Mouse (Mus musculus) urinary bladder, postnatal 25 days (tissue): ENCODE measurements at regions not wholly inside any gene's neighbourhood (a gene's known extent, or its start where the extent isn't known, plus 50 kb on each side); places are given as distances from the start of the nearest gene placed in this dataset.
A peak's percentile ranks its signal among the peaks of the same experiment; 100 is the strongest.

ENCODE experiments used
- DNase-seq: peaks from one replicate; pipeline ENCODE4 v3.0.0; 2022; ENCODE audit warnings: low spot score

DNA sequence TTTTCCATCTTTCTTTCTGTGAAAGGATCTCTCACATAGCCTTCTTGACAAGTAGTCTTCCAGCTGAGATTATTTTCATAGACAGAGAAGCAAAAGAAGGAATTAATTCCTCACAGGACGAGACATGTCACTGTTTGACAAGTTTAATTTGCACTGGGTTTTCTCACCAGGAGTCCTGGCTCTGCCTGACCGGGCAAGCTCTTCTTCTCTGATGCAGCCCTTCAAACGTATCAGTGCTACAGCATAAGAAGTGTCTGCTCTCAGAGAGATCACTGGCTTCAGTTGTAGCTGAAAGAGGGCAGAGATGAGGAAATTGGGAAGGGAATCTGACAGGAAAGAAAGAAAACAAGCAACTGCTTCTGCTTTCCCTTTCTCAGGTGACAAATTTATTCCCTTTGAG, 201.8 kb upstream of the Slc39a10 start:
- DNase-seq: no peak

DNA sequence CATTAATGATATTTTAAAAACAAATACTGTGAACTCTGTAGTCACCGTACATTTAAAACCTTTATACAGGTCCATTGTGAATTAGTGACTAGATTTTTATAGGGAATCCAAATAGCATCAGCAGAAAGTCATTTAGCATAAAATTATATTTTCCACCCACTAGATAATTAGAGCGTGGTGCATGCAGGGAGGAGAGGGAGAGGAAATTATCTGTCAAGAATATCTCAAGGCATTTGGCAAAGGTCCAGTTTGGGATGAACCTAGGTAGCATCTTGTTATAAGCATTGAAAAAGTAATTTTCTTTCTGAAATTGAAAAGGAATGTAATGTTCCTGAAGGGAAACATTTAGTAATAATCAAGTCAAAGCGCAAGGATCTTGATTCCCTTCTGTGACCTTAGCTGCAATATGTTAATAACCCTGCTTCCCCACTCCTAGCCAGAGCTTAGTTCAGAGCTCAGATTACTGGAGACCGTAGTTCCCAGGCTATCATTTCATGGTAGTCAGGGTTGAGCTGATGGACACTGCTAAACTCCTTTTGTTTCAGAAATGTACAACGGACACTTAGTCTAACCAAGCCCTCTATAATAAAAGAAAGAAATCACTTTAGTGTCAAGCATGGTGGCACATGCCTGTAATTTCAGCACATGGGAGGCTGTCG, 200.8 kb upstream of the Slc39a10 start:
- DNase-seq: no peak

DNA sequence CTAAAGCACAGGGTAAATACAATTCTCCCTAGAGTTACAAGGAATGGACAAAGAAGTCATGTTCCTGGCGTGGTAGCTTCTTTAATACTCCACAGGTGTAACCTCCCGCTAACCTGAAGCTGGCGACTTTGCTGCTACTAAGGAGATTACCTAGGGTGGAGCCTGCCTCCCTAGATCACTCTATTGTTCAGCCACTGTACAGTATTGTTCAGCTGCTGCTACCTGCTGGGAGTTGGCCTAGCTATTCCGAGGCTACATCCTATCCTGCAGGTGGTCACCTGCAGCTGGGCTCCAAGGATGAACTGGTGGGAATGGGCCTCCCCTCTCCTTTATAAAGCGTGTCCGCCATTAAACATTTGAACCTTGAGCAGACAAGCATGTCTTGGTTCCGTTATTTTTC, 183.8 kb upstream of the Slc39a10 start:
- DNase-seq: no peak

DNA sequence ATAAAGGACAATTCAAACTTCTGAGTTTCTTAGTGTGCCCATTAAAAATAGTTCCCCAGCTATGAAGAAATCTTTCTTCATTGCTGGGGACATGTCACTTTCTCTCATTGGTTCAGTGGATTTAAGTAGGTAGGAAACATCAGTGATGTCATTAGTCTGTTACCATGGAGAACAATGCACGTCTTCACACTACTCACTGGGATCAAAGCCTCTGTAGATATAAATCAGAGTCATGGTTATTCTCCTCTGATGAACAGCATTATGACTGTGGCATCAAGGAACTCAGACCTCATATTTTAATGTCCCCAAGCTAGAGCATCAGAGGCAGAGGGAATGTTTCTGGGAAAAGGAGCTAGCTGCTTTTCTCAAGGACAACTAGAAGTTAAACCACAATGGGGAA, 165.5 kb upstream of the Slc39a10 start:
- no peak for DNase-seq

DNA sequence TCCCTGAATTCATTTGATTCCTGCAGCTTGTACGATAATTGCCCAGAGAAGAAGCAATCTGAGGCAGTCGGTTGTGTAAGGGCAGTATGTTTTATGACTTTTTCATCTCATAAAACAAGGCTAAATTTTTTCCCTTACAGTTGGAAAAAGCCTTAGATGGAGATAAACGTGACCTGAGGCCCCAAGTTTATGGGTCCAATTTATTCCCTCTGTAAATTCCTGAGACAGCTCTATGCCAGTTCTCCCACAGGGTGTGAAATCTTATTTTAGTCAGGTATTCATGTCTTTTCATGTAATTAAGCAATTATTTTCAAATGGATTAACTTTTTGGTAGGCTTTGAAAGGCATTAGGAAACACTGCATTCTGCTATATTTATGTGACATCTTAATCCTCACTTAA, 164.7 kb upstream of the Slc39a10 start:
- DNase-seq: no peak

DNA sequence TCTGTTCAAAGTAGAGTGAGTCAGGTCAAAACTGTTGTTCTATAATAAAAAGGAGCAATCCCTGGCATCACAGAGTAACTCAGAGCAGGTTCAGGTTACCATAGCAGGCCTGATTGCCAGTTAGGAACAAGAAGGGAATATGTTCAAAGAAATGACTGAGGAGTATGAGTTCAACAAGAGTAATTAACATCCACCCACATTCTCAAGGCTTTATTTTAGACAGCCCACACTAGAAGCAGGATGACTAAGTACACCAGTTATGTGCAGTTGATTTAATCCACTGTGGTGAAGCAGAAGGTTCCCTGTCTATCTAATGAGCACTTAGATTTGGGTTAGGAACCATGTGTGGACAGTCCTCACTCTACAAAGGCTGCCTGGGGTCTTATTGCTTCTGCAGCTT, 158.5 kb upstream of the Slc39a10 start:
- DNase-seq: no peak

DNA sequence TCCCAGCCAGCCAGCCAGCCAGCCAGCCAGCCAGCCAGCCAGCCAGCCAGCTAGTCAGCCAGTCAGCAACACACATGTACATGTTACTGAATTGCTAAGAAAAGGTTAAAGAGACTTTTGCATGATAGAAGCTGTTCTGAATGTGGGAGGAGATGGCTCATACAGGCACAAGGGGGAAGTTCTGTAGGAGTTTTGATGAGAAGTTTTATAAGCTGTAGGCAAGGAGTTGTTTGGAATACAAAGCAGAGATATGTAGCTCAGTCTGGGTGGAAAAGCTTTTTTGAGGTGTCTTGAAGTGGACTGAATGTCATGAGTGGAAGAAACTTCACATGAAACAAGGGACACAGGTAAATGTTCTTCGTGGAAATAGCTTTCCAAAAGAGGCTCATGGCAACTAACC, 157.8 kb upstream of the Slc39a10 start:
- DNase-seq: no peak

DNA sequence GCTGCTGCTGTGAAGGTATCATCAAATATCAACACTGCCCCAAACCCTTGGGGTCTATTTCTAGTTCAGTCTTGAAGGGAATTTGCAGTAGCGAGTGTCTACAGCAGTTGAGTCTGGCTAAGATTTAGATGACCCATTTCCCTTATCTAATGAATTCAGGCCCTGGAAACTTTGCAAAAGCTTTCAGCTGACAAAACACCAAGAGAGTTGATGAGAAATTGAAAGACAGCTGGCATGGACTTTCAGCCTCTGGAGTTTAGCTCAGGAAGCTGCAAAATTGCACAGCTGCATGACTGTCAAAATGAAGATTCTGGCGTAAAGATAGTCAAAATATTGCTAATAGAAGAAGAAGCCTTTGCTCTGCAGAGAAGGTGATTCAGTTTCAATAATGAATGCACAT, 144.9 kb upstream of the Slc39a10 start:
- no peak for DNase-seq

DNA sequence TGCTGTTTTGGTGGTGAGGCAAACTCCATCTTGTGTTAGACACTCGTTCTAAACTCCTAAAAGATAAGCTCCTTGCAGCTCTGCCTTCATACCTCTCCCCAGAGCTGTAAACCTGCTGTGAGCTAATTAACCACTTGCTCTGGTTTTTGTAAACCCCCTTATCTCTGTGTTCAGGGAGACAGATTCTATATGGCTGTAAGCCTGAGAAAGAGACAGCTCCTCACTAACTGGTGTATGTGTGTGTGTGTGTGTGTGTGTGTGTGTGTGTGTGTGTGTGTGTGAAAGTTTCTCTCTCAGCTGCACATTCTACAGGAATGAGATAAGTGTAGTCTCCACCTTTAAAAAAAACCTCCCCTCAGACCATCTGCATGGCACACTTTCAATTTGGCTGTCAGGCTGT, 126.7 kb upstream of the Slc39a10 start:
- no peak for DNase-seq

DNA sequence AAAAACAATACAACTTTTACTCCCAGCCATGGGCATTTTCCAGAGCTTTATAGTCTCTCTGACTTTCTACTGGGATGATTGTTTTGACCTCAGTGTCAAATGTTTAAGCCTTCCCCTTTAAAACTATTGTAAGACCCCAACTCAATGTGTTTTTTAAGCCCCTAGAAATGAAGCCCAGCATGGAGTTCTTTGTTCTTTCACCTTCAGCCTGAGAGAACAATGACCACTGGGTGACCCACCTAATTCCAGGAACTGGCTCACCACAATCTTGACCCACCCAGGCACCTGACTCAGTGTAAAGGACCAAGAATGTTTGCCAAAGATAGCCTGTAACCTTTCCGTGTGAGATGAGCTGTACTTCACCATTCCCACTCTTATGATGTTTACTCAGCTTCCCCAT, 121.9 kb upstream of the Slc39a10 start:
- DNase-seq: no peak

DNA sequence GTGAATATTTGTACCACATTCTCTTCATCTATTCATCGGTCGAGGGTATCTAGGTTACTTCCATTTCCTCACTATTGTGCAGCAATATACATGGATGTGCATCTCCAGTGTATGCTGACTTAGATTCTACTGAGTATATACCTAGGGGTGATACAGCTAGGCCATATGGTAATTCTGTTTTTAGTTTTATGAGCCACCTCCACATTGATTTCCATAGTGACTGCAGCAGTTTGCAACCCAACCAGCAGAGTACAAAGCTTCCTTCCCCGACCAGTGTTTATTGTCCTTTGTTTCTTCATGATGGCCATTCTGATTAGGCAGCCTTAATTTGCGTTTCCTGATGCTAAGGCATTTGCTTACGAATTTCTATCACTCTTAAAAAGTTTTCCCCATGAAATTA, 111.1 kb upstream of the Slc39a10 start:
- no peak for DNase-seq

DNA sequence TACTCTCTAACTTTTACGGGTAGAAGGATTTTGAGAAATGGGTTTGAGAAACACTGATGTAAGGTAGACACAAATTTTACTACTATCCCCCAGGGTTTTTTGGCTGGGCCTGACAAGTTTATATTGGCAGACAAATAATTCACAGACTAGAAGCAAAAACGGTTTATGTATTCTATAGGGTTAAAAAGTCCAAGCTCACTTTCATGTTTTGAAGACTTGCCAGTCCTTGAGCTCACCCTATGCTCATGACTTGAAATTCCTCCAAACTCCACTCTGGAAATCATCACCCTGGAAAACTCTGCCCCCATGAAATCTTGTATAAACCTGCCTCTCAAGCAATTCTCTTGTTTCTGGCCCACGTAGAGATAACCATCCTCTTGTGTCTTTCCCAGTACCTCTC, 106.7 kb upstream of the Slc39a10 start:
- DNase-seq: no peak

DNA sequence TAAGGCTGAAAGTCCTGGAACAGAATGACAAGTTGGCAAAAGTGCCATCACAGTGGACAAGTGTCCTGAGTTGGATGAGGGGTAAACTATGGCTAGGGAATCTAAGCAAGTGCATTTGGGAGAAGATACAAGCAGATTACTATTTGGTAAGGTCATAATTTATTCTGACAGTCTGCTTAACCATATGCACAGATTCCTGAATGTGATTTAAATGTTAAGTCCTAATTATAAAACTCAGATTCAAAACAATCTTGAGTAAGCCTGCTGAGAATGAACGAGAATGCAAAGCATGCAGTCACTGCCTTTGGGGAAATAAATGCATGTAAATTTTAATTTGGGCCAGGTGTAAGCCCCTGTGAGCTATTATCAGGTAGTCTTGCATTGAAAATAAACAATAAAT, 93.3 kb upstream of the Slc39a10 start:
- no peak for DNase-seq

DNA sequence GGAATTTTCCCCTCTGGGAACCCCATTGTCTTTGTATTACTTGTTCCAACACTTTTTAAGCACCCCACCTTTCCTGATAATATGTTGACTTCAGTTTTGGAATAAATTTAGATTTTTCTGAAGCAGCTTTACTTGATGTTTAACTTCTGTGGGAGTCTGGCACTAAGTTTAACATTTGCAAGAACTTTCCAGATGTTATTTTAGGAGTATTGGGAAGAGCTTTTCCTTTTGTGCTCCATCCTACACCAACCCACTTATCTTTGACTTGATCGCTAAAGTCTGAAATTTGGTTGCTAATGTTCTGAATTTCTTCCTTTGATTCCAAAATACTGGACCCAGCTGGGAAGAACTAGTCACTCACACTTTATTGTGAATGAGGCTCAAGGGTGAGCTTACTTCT, 90.4 kb upstream of the Slc39a10 start:
- no peak for DNase-seq

DNA sequence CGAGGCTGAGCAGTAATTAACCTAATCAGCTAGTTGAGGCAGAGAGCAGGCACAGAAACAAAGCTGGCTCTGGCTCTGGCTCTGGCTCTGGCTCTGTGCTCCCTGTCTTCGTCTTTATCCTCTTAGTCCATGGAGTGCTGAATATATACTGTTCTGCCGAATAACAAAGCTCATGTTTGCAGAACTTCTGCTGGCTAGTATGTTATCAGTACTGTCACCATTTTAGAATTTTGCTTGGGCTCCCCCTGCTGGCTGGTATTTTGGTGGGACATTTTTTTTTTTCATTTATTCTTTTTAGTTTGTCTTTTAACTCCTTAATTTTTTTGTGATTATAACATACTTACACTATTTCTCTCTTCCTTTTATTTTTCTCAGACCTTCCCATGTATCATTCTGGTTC, 77.8 kb upstream of the Slc39a10 start:
- DNase-seq: peak; percentile 64

DNA sequence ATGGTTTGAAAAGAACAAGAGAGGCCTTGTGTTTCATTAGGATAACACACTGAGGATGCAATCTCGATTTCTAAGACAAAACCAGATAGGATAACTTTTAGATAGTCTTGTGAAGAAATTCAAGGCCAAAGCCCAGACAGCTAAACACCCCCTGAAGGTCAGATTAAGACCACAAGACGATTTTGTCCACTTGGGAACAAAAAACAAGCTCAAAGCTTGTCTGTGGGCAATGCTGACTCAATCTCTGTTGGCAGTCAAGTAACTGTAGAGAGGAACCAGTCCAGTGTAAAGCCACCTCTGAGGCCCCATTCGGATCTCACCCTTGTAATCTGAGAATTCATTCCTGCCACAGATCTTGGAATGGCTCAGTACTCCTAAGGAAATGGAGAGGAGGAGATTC, 75.7 kb upstream of the Slc39a10 start:
- no peak for DNase-seq

DNA sequence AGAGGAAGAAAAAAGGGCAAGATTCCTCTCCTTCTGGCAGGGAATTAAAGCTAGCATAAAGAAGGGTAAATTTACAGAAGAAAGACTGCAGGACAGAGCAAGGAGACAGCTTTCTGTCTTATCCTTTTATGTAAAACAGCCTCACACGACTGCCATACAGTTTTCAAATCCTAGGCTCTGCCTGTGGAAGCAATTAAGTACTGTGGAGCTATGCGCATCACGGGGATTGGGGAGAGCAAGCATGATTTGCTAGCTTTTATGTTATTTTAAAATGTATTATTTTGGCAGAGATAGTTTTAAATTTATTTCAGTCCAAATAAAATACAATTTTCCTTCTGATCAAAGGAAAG, 74.2 kb upstream of the Slc39a10 start:
- no peak for DNase-seq

DNA sequence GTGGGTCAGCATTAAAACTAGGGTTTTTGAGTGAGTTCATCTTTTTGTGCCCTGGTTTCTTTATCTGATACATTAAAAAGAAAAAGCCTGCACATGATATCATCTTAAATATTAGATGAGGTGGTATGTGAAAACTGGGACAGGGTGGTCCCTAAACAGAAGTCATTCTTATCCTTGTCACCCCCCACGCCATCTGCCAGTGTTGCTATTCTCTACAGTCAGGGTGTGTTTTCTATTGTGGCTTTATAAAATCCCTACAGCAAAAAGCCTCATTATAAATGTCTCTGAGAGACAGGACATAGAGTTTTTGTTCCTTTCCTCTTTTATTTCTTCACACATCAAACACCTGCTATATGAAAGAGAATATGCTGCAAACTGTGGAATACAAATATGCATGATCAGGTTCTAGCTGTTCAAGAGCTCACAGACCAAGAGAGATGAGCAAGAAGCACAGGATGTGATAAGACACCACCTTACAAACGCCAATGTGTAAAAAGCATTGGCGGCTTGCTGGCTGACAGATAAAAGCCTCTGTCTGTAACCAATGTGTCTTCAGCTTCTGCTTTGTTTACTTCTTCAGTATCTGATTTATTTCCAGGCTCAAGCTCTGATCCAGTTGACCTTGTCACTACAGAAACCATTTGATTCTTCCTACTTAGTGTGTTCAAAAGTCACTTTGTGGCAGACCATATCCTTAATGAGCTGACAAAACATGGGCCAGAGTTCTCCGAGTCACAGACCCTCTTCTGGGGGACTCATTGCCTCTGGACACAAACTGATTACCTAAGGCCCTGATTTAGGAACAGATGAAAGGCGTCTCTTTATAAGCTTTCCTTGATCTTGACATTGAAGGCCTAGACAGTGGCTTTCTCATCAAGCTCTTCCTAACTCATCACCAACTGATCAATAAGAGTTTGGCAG, 73.6 kb upstream of the Slc39a10 start:
- DNase-seq: no peak

DNA sequence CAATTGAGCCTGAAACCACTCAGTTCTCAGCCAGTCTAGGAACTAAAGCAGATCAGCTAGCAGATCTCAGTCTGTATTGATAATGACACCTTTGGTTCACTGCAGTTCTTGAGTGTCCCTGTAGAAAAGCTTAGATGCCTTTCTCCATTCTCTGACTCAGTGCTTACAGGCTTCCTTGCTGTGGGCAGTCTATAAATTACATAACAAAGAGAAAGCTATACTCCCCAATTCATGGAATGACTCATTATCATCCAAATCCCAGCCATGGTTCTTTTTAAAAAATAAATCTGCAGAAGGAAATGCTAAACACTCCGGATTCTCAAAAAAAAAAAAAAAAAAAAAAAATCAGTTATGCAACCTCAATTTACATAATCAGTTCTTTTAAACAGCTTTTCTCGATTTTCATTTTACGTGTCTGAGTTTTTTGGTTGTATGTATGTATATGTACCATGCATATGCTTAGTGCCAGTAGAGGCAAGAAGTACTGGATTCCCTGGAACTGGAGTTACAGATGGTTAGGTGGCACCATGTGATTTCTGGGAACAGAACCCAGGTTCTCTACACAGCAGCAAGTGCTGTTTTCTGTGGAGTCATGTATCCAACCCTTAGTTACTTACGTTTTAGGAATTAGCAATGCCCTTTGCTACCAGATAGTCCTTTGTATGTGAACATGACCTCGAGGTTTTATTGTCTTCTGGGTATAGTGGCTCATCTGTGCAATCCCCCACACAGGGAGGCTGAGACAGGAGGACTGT, 71.5 kb upstream of the Slc39a10 start:
- DNase-seq: no peak
